Mouse (Mus musculus): Measurements from ENCODE around the gene Adgrg1.

DNA sequence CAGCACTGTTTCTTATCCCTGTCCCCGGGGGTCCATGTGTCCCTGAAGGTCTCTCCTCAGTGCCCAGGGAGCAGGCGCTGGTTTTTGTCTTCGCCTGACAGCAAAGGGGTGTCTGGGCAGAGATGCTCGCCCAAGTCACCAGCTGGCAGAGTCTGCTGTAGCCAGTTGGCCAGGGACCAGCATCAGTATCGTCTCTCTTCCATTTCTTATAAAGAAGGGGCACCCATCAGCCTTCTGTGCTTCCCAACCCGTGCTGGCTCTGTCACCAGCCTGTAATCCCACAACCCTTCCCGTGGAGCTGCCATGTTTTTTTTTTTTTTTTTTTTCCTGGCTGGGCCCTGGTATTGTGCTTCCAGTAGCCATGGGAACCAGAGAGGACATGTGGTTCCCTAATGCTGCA is 7.3 kb downstream of the Adgrg1 start:
- TF ChIP-seq CTCF (IDR thresholded peaks at IDR 0.05; ENCODE audit: extremely low read depth, insufficient read depth, low read length), result no peak
- TF ChIP-seq POLR2A (IDR thresholded peaks at IDR 0.05; ENCODE audit: extremely low read depth, insufficient read depth, low read length), result no peak
